Mouse (Mus musculus): ENCODE measurements around the gene B4galt2. TPM values are rescaled to one million over a fixed set of nuclear protein-coding genes. Genes with fewer than 3 reads are reported as not detected.

B4galt2 gene
- polyA plus RNA-seq, 1 experiment from 2014 or later, result 24.8 TPM

- Histone ChIP-seq H3K27ac (replicated peaks) (no peak overlapping the region), H3K4me1 (peaks cover 11% of the 10 kb centered on the region), H3K27me3 (ENCODE audit: low read depth, poor library complexity, severe bottlenecking) (no peaks in the 10 kb centered on the region), H3K36me3 (peaks cover 73% of the 10 kb centered on the region), H3K4me3 (no peak overlapping the region), H3K9me3 (replicated peaks) (no peaks in the 10 kb centered on the region)
- no peak for DNase-seq (ENCODE audit: low spot score)
- WGBS, result 96% methylated on average over 6 of the region's 6 CpGs
Measured at GRCm38 (mm10) chr4:117896031-117896430, 12.7 kb upstream of the B4galt2 start.

GRCm38 (mm10) chr4:117895339-117895738 is 12.1 kb upstream of the B4galt2 start:
- no peak for DNase-seq (ENCODE audit: low spot score)
- H3K4me3 ChIP-seq, result no peak overlapping the region
- H3K9me3 ChIP-seq (replicated peaks), result no peaks in the 10 kb centered on the region
- WGBS, result 84% methylated on average over 7 of the region's 7 CpGs
- no peaks in the 10 kb centered on the region for H3K27me3 ChIP-seq (ENCODE audit: low read depth, poor library complexity, severe bottlenecking)
- H3K27ac ChIP-seq (replicated peaks), result no peak overlapping the region
- peaks cover 18% of the 10 kb centered on the region for H3K4me1 ChIP-seq
- H3K36me3 ChIP-seq, result peaks cover 69% of the 10 kb centered on the region

- H3K36me3 ChIP-seq, result peaks cover 69% of the 10 kb centered on the region
- no peak overlapping the region for H3K4me3 ChIP-seq
- H3K9me3 ChIP-seq (replicated peaks), result no peaks in the 10 kb centered on the region
- WGBS, result 90% methylated on average over 8 of the region's 8 CpGs
- H3K4me1 ChIP-seq, result peaks cover 19% of the 10 kb centered on the region
- no peak overlapping the region for H3K27ac ChIP-seq (replicated peaks)
- no peak for DNase-seq (ENCODE audit: low spot score)
- H3K27me3 ChIP-seq (ENCODE audit: low read depth, poor library complexity, severe bottlenecking), result no peaks in the 10 kb centered on the region
Measured at GRCm38 (mm10) chr4:117894601-117895000, 11.3 kb upstream of the B4galt2 start.

- Histone ChIP-seq H3K4me1 (peaks cover 19% of the 10 kb centered on the region), H3K9me3 (replicated peaks) (no peaks in the 10 kb centered on the region), H3K4me3 (no peak overlapping the region), H3K27me3 (ENCODE audit: low read depth, poor library complexity, severe bottlenecking) (no peaks in the 10 kb centered on the region), H3K36me3 (peaks cover 64% of the 10 kb centered on the region), H3K27ac (replicated peaks) (no peak overlapping the region)
- DNase-seq (ENCODE audit: low spot score), result peak; percentile 46
- 25% methylated on average over 9 of the region's 9 CpGs for WGBS
Measured at GRCm38 (mm10) chr4:117893376-117893775, 10.1 kb upstream of the B4galt2 start.

DNA sequence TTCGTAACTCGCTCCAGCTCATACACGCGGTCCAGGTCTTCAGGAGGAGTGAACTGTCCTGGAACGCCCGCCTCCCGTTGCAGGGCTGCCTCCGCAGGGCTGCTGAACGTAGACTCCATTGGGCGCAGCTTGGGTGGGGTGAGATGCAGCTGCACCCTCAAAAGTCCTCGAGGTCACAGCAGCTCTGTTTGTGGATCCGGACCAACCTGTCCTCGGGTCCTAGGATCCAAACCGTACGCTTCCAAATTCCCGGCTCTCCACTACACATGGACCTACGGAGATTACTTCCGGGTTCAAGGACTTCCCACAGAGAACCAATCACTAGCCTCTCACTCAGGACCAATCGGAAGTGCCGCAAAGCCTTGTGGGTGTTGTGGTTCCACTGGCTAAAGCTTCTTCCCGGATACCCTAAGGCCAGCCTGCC is 8.5 kb upstream of the B4galt2 start, which contains the start of gene Dph2:
TSS of gene Dph2 (minus strand) at position 295 of the 424 bp plus-strand sequence.
- Histone ChIP-seq H3K4me3 (peak within 1 kb of the TSS; percentile 64), H3K27me3 (ENCODE audit: low read depth, poor library complexity, severe bottlenecking) (no peaks in the 10 kb centered on the region), H3K27ac (replicated peaks) (peak within 1 kb of the TSS; percentile 46; the same call in 1 of the 2 replicates), H3K36me3 (peaks cover 47% of the 10 kb centered on the region), H3K4me1 (peaks cover 28% of the 10 kb centered on the region), H3K9me3 (replicated peaks) (no peaks in the 10 kb centered on the region)
- DNase-seq (ENCODE audit: low spot score), result peak; percentile 81
- under 1% methylated on average over 21 of the region's 21 CpGs for WGBS

GRCm38 (mm10) chr4:117890750-117891149 is 7.5 kb upstream of the B4galt2 start:
- peaks cover 41% of the 10 kb centered on the region for H3K36me3 ChIP-seq
- H3K27me3 ChIP-seq (ENCODE audit: low read depth, poor library complexity, severe bottlenecking), result no peaks in the 10 kb centered on the region
- no peak overlapping the region for H3K27ac ChIP-seq (replicated peaks)
- H3K4me3 ChIP-seq, result peak overlapping the region; percentile 64
- 50% methylated on average over 8 of the region's 8 CpGs for WGBS
- H3K9me3 ChIP-seq (replicated peaks), result no peaks in the 10 kb centered on the region
- DNase-seq (ENCODE audit: low spot score), result no peak
- H3K4me1 ChIP-seq, result peaks cover 38% of the 10 kb centered on the region

DNA sequence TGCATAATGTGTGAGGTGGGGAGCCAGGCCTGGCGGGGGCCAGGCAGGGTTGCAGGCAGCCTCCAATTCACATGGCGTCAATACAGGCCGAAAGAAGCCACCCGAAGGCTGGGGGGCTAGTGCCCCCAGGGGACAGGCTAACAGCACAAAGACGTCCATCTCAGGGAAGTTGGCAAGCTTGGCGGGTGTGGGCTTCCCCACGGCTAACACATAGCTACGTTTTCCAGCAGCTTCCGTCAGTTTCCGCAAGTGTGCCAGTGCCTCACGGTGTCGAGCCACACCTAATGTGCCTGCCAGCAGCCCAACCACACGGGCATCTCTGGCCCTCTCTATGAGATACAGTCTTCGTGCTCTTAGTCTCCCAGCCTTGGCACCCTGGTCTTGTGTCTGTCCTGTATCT is 6.7 kb upstream of the B4galt2 start:
- Histone ChIP-seq H3K27ac (replicated peaks) (no peak overlapping the region), H3K4me3 (peak overlapping the region; percentile 64; the same call in 1 of the 2 replicates), H3K4me1 (peaks cover 44% of the 10 kb centered on the region), H3K27me3 (ENCODE audit: low read depth, poor library complexity, severe bottlenecking) (no peaks in the 10 kb centered on the region), H3K9me3 (replicated peaks) (no peaks in the 10 kb centered on the region), H3K36me3 (peaks cover 41% of the 10 kb centered on the region)
- WGBS, result 89% methylated on average over 14 of the region's 14 CpGs
- no peak for DNase-seq (ENCODE audit: low spot score)

- Histone ChIP-seq H3K27ac (replicated peaks) (no peak overlapping the region), H3K4me1 (peaks cover 46% of the 10 kb centered on the region), H3K4me3 (0 out of 2 replicates have a peak overlapping the region, but pooled peaks have one; percentile 11), H3K36me3 (peaks cover 41% of the 10 kb centered on the region), H3K27me3 (ENCODE audit: low read depth, poor library complexity, severe bottlenecking) (0 out of 2 replicates have a peak, but pooled peaks cover 2% of the 10 kb centered on the region), H3K9me3 (replicated peaks) (no peaks in the 10 kb centered on the region)
- no peak for DNase-seq (ENCODE audit: low spot score)
- 92% methylated on average over 15 of the region's 15 CpGs for WGBS
Measured at GRCm38 (mm10) chr4:117889471-117889870, 6.2 kb upstream of the B4galt2 start.

- no peak overlapping the region for H3K27ac ChIP-seq (replicated peaks)
- DNase-seq (ENCODE audit: low spot score), result no peak
- 0 out of 2 replicates have a peak, but pooled peaks cover 8% of the 10 kb centered on the region for H3K27me3 ChIP-seq (ENCODE audit: low read depth, poor library complexity, severe bottlenecking)
- peak overlapping the region; percentile 95 for H3K4me3 ChIP-seq
- WGBS, result 76% methylated on average over 2 of the region's 2 CpGs
- H3K36me3 ChIP-seq, result peaks cover 40% of the 10 kb centered on the region
- H3K9me3 ChIP-seq (replicated peaks), result no peaks in the 10 kb centered on the region
- peaks cover 57% of the 10 kb centered on the region for H3K4me1 ChIP-seq
Measured at GRCm38 (mm10) chr4:117887920-117888319, 4.6 kb upstream of the B4galt2 start.

DNA sequence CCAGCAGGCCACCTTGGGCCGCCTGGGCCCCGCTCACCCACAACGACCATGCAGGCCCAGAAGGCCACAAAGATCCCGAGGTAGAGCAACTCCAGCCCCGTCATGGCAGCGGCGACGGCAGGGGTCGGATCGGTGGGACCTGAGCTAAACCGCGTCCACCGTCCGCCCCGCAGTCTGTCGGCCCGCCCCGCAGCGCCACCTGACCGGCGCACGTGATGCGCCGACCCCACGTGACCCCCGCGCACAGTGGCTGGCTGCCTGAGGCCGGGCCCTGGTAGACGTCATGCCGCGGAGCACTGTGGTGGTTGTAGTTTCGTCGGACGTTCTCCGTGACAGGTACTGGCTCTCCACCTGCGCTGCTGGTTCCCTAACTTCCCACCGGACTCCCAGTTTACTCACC is 3.8 kb upstream of the B4galt2 start, which contains the start of gene Atp6v0b:
TSS of gene Atp6v0b (minus strand) at position 201 of the 400 bp plus-strand sequence.
- peak; percentile 92 for DNase-seq (ENCODE audit: low spot score)
- Histone ChIP-seq H3K4me1 (peaks cover 60% of the 10 kb centered on the region), H3K27me3 (ENCODE audit: low read depth, poor library complexity, severe bottlenecking) (0 out of 2 replicates have a peak, but pooled peaks cover 8% of the 10 kb centered on the region), H3K27ac (replicated peaks) (peak within 1 kb of the TSS; percentile 86), H3K36me3 (peaks cover 40% of the 10 kb centered on the region), H3K4me3 (peak within 1 kb of the TSS; percentile 95), H3K9me3 (replicated peaks) (no peaks in the 10 kb centered on the region)
- WGBS, result under 1% methylated on average over 37 of the region's 37 CpGs

- WGBS, result 4% methylated on average over 24 of the region's 24 CpGs
- Histone ChIP-seq H3K4me1 (peaks cover 63% of the 10 kb centered on the region), H3K27ac (replicated peaks) (peak overlapping the region; percentile 86), H3K9me3 (replicated peaks) (no peaks in the 10 kb centered on the region), H3K27me3 (ENCODE audit: low read depth, poor library complexity, severe bottlenecking) (0 out of 2 replicates have a peak, but pooled peaks cover 8% of the 10 kb centered on the region), H3K4me3 (peak overlapping the region; percentile 95), H3K36me3 (peaks cover 40% of the 10 kb centered on the region)
- DNase-seq (ENCODE audit: low spot score), result no peak
Measured at GRCm38 (mm10) chr4:117886644-117887043, 3.4 kb upstream of the B4galt2 start.

- DNase-seq (ENCODE audit: low spot score), result no peak
- Histone ChIP-seq H3K4me3 (peak overlapping the region; percentile 95), H3K27me3 (ENCODE audit: low read depth, poor library complexity, severe bottlenecking) (0 out of 2 replicates have a peak, but pooled peaks cover 8% of the 10 kb centered on the region), H3K27ac (replicated peaks) (no peak overlapping the region), H3K9me3 (replicated peaks) (no peaks in the 10 kb centered on the region), H3K4me1 (peaks cover 64% of the 10 kb centered on the region), H3K36me3 (peaks cover 46% of the 10 kb centered on the region)
- 87% methylated on average over 9 of the region's 9 CpGs for WGBS
Measured at GRCm38 (mm10) chr4:117885994-117886393, 2.7 kb upstream of the B4galt2 start.

GRCm38 (mm10) chr4:117885093-117885492 is 1.8 kb upstream of the B4galt2 start:
- H3K36me3 ChIP-seq, result peaks cover 49% of the 10 kb centered on the region
- DNase-seq (ENCODE audit: low spot score), result no peak
- 94% methylated on average over 10 of the region's 10 CpGs for WGBS
- H3K4me1 ChIP-seq, result peaks cover 65% of the 10 kb centered on the region
- 0 out of 2 replicates have a peak, but pooled peaks cover 8% of the 10 kb centered on the region for H3K27me3 ChIP-seq (ENCODE audit: low read depth, poor library complexity, severe bottlenecking)
- no peak overlapping the region for H3K27ac ChIP-seq (replicated peaks)
- H3K4me3 ChIP-seq, result 0 out of 2 replicates have a peak overlapping the region, but pooled peaks have one; percentile 95
- H3K9me3 ChIP-seq (replicated peaks), result no peaks in the 10 kb centered on the region

Data from midbrain, embryonic 10.5 days (tissue).